Mouse (Mus musculus): ENCODE measurements around the gene Casz1. TPM values are rescaled to one million over a fixed set of nuclear protein-coding genes. Genes with fewer than 3 reads are reported as not detected.

The Casz1 gene
- total and polyA plus RNA-seq, 2 experiments from 2014 or later = 2.3 to 6.3 TPM

DNA sequence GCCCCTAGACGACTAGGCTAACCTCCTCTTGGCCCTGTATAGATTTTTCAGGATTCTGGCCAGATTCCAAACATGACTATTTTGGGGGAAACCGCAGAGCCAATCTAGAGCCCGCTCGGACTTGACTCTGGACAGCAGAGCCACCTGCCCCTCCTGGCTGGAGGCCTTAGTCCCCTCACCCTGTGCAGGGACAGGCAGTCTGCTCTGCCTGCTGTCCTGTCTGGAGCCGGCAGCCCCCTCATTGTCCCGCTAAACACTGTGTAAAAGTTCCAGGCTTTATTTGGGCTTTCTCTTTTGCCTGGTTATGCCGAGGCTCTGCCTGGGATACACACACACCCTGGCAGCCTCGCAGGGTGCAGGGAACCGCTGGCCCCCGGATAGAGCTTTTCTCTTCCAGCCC, 81.2 kb downstream of the Casz1 start:
- Histone ChIP-seq H3K9me3 (ENCODE audit: low read length) (no peaks in the 10 kb centered on the region), H3K27ac (no peak overlapping the region), H3K4me3 (ENCODE audit: low read length) (no peak overlapping the region), H3K9ac (replicated peaks; ENCODE audit: low read length) (no peak overlapping the region), H3K36me3 (ENCODE audit: insufficient read depth, low read length) (no peaks in the 10 kb centered on the region), H3K4me1 (ENCODE audit: insufficient read depth, low read length) (0 out of 2 replicates have a peak, but pooled peaks cover 9% of the 10 kb centered on the region), H3K4me2 (ENCODE audit: low read depth, low read length) (no peak overlapping the region), H3K27me3 (ENCODE audit: insufficient read depth, low read length) (peaks cover 49% of the 10 kb centered on the region)
- ATAC-seq (peak; percentile 19; the same call in 1 of the 2 replicates), DNase-seq (ENCODE audit: low spot score) (peak; percentile 49)
- no peak for TF ChIP-seq CTCF (IDR thresholded peaks at IDR 0.05; ENCODE audit: low read depth)
- 15% methylated on average over 10 of the region's 10 CpGs for WGBS

DNA sequence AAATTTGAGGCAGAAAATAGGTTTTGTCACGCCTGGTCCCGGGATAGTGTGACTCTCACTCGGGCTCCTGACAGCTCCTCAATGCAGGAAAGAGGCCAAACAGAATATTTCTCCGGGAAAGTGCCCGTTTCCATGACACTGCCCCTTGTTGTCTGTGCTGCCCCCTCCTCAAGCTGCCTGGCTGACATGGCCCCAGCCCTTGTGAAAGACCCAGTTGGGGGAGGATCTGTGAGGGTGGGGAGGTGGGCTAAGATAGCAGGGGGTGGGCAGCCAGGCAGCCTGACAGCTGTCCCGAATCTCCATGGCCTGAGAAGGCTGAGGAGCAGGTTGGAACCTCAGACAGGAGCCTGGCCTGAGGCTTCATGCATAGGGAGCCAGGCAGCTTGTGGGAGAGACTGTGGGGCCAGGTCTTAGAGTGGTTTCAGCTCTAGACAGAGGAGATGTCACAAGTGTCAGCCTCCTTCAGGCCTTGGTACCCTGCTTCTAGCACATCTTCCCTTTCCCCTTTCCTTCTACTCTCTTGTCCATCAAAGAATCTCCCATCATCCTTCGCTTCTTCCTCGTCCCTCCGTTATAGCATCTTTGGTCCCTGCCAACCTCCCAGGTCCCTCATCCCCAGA, 81.8 kb downstream of the Casz1 start:
- TF ChIP-seq CTCF (IDR thresholded peaks at IDR 0.05; ENCODE audit: low read depth) = no peak
- Histone ChIP-seq H3K4me2 (ENCODE audit: low read depth, low read length) (no peak overlapping the region), H3K9me3 (ENCODE audit: low read length) (no peaks in the 10 kb centered on the region), H3K27me3 (ENCODE audit: insufficient read depth, low read length) (peaks cover 43% of the 10 kb centered on the region), H3K36me3 (ENCODE audit: insufficient read depth, low read length) (no peaks in the 10 kb centered on the region), H3K27ac (no peak overlapping the region), H3K4me1 (ENCODE audit: insufficient read depth, low read length) (peaks cover 7% of the 10 kb centered on the region; the same call in 1 of the 2 replicates), H3K4me3 (ENCODE audit: low read length) (no peak overlapping the region), H3K9ac (replicated peaks; ENCODE audit: low read length) (no peak overlapping the region)
- peak; percentile 71 for DNase-seq (ENCODE audit: low spot score)
- peak; percentile 69 for ATAC-seq
- WGBS = 23% methylated on average over 9 of the region's 9 CpGs

DNA sequence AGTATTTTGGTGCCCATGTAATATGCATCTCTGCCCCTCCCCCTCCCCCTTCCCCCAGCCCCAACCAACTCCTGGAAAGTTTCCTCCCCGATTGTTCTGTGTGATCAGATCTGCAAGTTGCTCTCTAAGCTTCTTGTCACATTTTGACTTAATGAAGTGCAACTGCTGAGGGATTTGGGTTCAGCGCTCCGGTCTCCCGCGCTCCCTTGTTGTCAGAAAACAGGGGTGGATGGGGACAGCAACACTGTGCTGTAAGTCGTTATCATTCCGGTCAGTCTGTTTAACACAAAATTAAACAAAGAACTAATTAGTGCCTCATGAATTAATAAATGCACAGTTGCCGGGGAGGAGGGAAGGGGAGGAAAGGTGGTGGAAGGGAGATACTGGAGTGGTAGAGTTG, 84.0 kb downstream of the Casz1 start:
- no peak overlapping the region for H3K4me2 ChIP-seq (ENCODE audit: low read depth, low read length)
- H3K27ac ChIP-seq = no peak overlapping the region
- no peak for DNase-seq (ENCODE audit: low spot score)
- no peaks in the 10 kb centered on the region for H3K9me3 ChIP-seq (ENCODE audit: low read length)
- H3K36me3 ChIP-seq (ENCODE audit: insufficient read depth, low read length) = no peaks in the 10 kb centered on the region
- peaks cover 43% of the 10 kb centered on the region for H3K27me3 ChIP-seq (ENCODE audit: insufficient read depth, low read length)
- TF ChIP-seq CTCF (IDR thresholded peaks at IDR 0.05; ENCODE audit: low read depth) = no peak
- H3K4me3 ChIP-seq (ENCODE audit: low read length) = no peak overlapping the region
- H3K9ac ChIP-seq (replicated peaks; ENCODE audit: low read length) = no peak overlapping the region
- WGBS = 34% methylated on average over 8 of the region's 8 CpGs
- no peak for ATAC-seq
- H3K4me1 ChIP-seq (ENCODE audit: insufficient read depth, low read length) = peaks cover 8% of the 10 kb centered on the region; the same call in 1 of the 2 replicates

DNA sequence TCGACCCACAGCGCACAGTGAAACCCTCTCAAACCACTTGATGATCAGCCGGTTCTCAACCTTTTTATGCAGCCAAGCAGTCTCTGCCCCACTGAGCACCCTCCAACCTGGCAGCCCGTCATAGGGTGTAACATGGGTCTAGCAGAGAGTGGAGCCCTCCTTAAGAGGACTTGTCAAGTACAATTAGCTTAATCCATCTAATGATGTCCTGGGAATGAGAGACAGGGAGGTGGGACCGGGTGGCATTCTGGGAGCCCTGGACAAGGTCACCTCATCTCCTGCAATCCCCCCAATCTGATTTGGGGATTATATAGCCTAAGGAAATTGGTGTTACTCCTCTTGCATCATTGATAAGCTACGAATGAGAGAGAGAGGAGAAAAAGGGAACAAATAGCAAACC, 84.8 kb downstream of the Casz1 start:
- Histone ChIP-seq H3K4me2 (ENCODE audit: low read depth, low read length) (no peak overlapping the region), H3K4me1 (ENCODE audit: insufficient read depth, low read length) (peaks cover 8% of the 10 kb centered on the region; the same call in 1 of the 2 replicates), H3K36me3 (ENCODE audit: insufficient read depth, low read length) (no peaks in the 10 kb centered on the region), H3K27me3 (ENCODE audit: insufficient read depth, low read length) (peaks cover 38% of the 10 kb centered on the region), H3K27ac (no peak overlapping the region), H3K9ac (replicated peaks; ENCODE audit: low read length) (no peak overlapping the region), H3K4me3 (ENCODE audit: low read length) (no peak overlapping the region), H3K9me3 (ENCODE audit: low read length) (no peaks in the 10 kb centered on the region)
- DNase-seq (ENCODE audit: low spot score) (no peak), ATAC-seq (no peak)
- TF ChIP-seq CTCF (IDR thresholded peaks at IDR 0.05; ENCODE audit: low read depth) = no peak
- 60% methylated on average over 6 of the region's 6 CpGs for WGBS

DNA sequence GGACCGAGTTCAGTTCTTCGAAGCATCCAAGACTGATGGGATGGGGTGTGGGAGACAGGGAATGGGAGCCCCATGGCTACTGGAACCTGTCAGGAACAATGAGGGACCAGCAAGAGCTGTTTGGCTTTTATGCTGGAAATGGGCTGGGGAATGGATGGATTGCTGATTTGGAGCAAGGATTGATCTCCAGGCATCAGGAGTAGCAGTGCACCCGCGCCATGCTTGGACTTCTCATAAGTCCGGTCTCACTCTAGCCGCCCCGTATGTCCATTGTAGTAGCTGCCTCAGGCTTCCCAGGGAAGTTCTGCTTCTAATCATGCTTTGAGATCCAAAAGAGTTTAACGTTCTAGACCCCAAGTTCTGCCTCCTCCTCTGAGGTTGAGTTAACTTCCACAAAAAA, 86.2 kb downstream of the Casz1 start:
- H3K9ac ChIP-seq (replicated peaks; ENCODE audit: low read length) = no peak overlapping the region
- peak overlapping the region; percentile 58 for H3K4me2 ChIP-seq (ENCODE audit: low read depth, low read length)
- peaks cover 32% of the 10 kb centered on the region for H3K27me3 ChIP-seq (ENCODE audit: insufficient read depth, low read length)
- H3K36me3 ChIP-seq (ENCODE audit: insufficient read depth, low read length) = no peaks in the 10 kb centered on the region
- H3K9me3 ChIP-seq (ENCODE audit: low read length) = no peaks in the 10 kb centered on the region
- 35% methylated on average over 8 of the region's 8 CpGs for WGBS
- no peak for TF ChIP-seq CTCF (IDR thresholded peaks at IDR 0.05; ENCODE audit: low read depth)
- peak overlapping the region; percentile 34; the same call in 1 of the 2 replicates for H3K4me3 ChIP-seq (ENCODE audit: low read length)
- H3K4me1 ChIP-seq (ENCODE audit: insufficient read depth, low read length) = peaks cover 8% of the 10 kb centered on the region; the same call in 1 of the 2 replicates
- DNase-seq (ENCODE audit: low spot score) (no peak), ATAC-seq (no peak)
- no peak overlapping the region for H3K27ac ChIP-seq

DNA sequence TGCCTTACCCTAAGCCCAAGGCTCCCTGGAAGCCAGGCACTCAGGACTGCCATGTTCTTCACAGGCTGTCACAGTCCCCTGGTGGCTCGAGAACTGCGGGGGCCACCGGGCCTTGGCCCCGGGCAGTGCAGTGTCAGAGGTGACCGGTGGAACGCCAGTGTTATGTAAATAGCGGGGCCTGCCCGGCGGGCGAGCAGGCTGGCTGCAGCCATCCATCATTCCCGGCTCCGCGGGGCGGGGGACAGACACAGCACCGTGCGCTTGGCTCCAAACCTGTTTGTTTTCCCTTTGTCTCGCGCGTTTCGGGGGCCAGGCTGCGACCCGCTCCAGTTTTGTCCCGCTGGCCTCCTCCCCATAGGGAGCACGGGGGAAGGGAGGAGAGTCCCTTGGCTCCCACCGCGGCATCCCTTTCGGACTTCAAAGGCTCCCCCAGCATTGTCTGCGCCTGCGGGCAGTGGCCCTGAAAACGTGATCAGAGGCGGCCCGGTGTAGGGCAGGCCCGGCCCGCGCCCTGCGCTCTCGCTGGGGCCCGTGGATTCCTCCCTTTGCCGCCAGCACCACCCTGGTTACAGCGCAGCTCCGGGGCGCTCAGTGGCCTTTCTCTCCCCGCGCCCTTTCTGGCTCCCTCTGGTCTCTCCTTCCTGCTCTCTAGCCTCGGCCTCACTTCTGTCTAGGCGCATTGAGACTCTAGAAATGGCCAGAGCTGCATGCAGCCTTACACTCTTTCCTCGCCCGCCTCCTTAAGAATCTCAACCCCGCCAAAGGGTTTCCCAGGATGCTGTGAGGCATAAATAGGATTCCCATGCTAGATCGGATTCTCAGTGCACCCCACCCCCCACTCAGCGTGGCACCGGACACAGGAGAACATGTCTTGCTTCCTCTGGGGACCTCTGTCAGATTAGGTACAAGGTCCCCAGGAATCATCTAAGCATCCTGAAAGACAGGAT, 86.9 kb downstream of the Casz1 start:
- Histone ChIP-seq H3K27ac (no peak overlapping the region), H3K36me3 (ENCODE audit: insufficient read depth, low read length) (no peaks in the 10 kb centered on the region), H3K4me3 (ENCODE audit: low read length) (peak overlapping the region; percentile 34), H3K9me3 (ENCODE audit: low read length) (no peaks in the 10 kb centered on the region), H3K4me2 (ENCODE audit: low read depth, low read length) (peak overlapping the region; percentile 58), H3K27me3 (ENCODE audit: insufficient read depth, low read length) (peaks cover 36% of the 10 kb centered on the region), H3K9ac (replicated peaks; ENCODE audit: low read length) (no peak overlapping the region; the same call in 1 of the 2 replicates), H3K4me1 (ENCODE audit: insufficient read depth, low read length) (peaks cover 5% of the 10 kb centered on the region; the same call in 1 of the 2 replicates)
- ATAC-seq (peak; percentile 52), DNase-seq (ENCODE audit: low spot score) (peak; percentile 46)
- no peak for TF ChIP-seq CTCF (IDR thresholded peaks at IDR 0.05; ENCODE audit: low read depth)
- WGBS = 5% methylated on average over 52 of the region's 52 CpGs

Data from hindbrain, postnatal 0 days (tissue).